Mouse (Mus musculus) ES-E14 (cell line): Measurements from ENCODE around the gene Nrxn3.

Experiments used
- CHD2 ChIP-seq: IDR thresholded peaks from 2 replicates; pipeline ENCODE4 v1.6.1; 2014; ENCODE audit warnings: mild to moderate bottlenecking, low read depth, low read length, inconsistent platforms
- HCFC1 ChIP-seq: IDR thresholded peaks from 2 replicates; pipeline ENCODE4 v1.6.1; 2012; ENCODE audit warnings: low read length, inconsistent platforms, borderline replicate concordance; ENCODE audit not compliant: insufficient read depth
- MAFK ChIP-seq: IDR thresholded peaks from 2 replicates; pipeline ENCODE4 v1.6.1; 2014; ENCODE audit warnings: mild to moderate bottlenecking, low read depth, low read length, inconsistent platforms; ENCODE audit not compliant: insufficient read depth
- ZNF384 ChIP-seq: IDR thresholded peaks from 2 replicates; pipeline ENCODE4 v1.6.1; 2012; ENCODE audit warnings: low read depth, low read length, inconsistent platforms

DNA sequence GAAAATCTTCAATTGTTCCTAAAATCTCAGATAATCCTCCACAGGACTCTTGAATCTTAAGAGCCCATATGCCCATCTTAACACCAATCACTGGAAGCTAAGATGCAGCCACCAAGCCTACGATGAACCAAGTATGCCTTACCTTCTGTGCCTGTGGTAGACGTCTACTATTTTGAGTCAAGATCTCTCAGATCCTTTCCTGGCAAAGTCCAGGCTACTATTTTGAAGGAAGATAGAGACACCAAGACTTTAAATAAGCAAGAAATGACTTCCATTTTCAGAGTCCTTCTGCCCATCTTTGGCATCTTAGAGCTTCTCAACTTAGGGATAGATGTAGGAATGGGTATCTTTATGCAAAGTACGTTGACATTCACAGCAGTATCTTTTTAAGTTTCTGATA lies 561.7 kb downstream of the Nrxn3 start:
- TF ChIP-seq MAFK, result no peak
- no peak for TF ChIP-seq HCFC1
- no peak for TF ChIP-seq CHD2
- no peak for TF ChIP-seq ZNF384
